Mouse (Mus musculus) CD8-positive naive resting alpha-beta T cell, adult 2 months (primary cell): ENCODE data around the gene Galntl6.

ENCODE experiments used
- DNase-seq, 2 experiments: peaks; one replicate each; pipeline ENCODE4 v3.0.0; 2022; ENCODE audit warnings: low read depth in 2 of 2, low spot score in 2 of 2

Galntl6 gene

DNA sequence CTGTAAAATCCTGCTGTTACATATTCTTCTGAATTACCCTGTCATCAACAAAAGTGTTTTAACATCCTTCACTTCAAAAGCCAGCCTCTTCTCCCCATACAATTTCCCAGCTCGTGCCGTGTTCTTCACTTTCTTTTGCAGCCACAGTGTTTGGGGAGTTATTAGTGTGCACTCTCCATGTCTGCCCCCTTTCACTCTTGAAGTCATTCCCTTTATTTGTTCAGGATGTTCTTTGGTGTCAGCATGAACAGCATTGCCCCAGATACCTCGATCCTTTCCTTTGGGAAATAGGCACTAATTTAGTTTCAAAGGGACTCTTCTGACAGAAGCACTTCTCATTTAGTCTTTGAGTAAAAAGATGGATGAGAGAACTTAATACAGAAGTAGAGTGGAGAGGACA lies 939.6 kb downstream of the Galntl6 start:
- no peak for DNase-seq

DNA sequence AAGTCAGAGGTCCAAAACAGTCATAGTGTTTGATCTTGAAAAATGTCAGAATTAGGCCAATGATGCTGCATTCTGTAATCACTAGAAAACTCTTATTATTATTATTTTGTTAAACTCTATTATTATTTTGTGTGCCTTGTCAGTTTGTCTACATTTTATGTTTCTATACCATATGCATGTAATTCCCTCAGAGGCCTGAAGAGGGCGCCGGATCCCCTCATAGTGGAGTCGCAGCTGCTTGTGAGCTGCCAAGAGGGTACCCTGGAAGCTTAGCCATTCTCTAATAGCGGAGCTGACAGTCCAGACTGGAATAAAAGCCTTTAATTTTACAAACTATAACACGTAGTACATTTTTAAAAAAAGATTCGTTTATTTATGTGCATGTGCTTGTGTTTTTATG lies 945.8 kb downstream of the Galntl6 start:
- no peak for DNase-seq

DNA sequence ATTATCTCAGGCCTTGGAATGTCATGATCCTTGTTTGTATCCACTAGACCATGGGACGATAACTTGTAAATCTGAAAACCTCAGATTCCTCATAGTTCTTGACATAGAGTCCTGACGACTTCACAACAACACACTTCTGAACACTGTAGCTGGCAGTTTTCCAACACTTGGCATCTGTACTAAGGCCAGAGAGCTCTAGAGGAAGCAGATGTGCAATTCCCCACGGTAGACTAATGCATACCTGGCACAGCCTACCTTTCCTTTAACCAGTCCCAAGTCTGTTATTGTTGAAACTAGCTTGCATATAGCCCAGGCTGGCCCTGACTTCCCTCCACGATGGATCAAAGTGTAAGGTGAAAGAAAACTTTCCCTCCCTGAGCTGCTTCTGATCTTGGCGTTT lies 946.9 kb downstream of the Galntl6 start:
- no peak for DNase-seq

DNA sequence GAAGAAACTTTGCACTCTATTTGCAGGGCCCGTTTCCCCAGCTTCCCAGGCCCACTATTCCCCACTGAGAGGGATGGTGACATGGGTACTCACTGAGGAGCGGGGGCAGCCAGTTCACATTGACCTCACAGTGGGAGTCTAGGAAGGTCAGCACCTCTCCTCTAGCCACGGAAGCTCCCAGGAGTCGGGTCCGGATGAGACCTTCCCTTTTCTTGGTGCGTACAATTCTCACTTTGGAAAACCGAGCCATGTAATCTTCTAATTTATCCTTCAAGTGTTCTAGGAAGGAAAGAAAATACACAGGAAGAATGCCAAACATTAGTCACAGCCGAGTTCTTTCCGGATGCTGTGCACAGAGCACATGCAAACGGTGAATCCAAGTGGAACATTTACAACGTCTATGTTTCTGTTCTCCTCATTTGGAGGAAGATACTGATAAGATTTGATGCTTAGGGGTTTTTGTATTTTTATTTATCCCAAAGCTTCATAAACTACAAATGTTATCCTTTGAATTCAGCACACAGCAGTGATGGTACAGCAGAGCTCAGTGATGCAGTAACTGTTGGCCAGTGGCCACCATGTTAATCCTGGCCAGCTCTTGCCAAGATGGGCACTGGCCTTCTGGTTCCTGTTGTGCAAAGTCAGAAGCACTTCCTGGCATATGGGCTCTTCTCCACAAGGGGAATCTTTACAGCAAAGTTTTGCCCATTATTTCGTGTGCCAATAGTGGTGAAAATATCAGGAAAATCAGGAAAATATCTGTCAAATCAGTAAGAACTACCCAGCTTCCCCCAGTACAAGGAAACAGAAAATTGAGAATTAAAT lies 949.9 kb downstream of the Galntl6 start:
- DNase-seq = no peak

DNA sequence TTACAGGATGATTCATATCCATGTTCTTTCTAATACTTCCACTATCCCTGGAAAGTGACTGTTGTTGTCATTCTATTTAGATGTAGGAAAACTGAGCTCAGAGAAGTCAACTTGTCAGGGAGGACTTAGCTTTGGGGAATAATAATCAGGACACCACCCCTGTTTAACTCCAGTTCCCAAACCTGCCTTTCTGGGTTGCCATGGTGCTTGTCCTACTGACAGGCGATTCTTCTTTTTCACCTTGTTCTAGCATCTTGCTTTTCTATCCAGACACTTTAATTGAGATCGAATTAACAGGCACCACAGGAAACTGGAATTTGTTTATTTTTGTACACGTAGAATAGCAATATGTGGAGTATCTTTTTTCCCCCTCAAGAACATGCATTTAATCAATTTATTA lies 953.3 kb downstream of the Galntl6 start:
- DNase-seq = no peak

- DNase-seq = no peak
These were observed 954.1 kb downstream of the Galntl6 start for GRCm38 (mm10) chr8:57958121-57958901.

GRCm38 (mm10) chr8:57955501-57955900 lies 956.9 kb downstream of the Galntl6 start:
- DNase-seq = no peak

GRCm38 (mm10) chr8:57941113-57941512 lies 971.3 kb downstream of the Galntl6 start:
- no peak for DNase-seq

DNA sequence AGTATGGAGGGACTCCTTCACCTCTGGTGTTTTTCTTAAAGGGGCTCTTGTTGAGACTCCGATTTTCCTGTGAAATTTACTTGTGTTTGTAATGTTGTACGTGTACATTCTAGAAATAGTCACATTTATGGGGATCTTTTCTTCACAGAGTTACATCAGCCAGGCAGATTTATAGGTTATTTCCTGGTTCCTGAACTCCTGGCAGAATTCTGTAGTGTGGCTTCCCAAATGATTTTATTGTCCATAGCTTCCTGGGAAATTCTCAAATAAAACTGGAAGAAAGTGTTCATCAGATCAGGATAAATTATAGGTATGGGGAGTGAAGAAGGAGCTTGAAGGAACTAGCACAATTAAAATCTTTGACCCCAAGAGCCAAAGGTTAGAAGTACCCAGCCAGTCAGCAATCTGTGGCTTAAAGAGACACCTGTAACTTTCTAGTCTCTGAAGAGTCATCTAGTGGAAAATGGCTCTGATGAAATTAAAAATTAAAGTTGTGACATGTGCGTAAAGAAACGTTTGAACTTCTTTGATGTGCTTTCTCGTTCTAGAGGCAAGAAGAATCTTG lies 972.5 kb downstream of the Galntl6 start:
- no peak for DNase-seq

DNA sequence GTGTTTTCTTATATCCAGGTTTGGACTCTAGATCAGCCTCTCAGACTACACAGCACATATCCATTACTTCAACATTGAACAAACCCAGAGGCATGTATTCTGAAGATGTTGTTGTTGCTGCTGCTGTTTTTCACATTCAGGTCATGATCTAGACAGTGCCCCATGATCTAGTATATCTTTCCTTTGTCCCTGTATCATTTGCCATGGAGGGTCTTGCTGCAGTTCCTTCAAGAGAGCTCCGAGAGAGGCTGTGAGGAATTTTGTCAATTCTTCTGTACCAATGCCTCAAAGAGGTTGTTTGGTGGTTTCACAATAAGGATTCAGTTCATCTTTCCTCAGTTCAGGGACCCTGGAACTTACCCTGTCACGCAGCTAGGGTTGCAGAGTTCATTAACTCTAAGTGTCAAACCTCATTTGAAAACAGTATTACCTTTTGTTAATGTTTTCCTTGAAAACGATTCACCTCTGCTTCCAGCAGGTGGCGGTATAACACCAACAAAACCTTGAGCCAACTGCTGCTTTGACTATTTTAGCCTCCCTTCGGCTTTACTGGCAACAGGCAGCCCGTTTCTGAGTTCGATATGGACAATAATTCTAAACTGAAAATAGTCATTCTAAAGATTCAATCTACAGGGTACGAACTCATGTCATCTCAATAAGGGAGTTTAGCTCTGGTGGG lies 973.1 kb downstream of the Galntl6 start:
- DNase-seq = no peak

DNA sequence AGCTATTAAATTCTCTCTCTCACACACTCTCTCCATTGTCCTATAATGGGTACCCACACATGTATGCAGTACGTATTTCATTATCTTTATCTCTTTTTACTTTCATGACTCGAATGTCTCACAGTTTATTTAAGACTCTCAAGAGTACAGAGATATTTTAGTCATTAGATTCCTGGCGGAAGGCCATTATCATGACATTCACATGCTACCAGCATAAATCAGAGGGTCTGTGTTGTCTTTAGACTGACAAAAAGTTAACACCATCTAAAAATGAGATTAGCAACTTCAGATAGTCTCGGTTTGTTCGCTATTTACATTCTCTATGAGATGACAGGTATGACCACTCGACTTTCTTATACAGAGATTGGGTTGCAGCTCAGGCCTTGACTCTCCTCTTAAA lies 985.4 kb downstream of the Galntl6 start:
- DNase-seq = no peak

DNA sequence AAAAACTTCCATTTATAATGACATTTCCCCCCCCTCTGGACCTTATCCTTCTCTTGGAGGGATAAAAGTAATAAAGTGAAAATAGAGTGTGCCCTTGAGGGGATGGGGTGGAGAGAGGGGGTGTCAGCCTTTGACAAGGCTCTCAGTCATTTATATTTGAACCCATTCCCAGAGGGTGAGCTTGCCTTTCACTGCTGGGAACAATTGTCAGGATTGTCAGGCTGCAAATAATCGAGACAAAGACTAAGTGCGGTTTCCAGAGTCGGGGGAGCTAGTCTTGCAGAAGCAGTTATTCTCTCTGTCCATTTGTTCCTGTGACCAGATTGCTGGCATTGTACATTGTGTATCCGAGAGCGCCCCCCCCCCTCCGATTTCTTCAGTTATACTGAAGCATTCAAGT lies 988.9 kb downstream of the Galntl6 start:
- DNase-seq = no peak

GRCm38 (mm10) chr8:57923130-57923529 lies 989.3 kb downstream of the Galntl6 start:
- DNase-seq = no peak

- DNase-seq = no peak
These were observed 990.0 kb downstream of the Galntl6 start for GRCm38 (mm10) chr8:57922214-57923070.

DNA sequence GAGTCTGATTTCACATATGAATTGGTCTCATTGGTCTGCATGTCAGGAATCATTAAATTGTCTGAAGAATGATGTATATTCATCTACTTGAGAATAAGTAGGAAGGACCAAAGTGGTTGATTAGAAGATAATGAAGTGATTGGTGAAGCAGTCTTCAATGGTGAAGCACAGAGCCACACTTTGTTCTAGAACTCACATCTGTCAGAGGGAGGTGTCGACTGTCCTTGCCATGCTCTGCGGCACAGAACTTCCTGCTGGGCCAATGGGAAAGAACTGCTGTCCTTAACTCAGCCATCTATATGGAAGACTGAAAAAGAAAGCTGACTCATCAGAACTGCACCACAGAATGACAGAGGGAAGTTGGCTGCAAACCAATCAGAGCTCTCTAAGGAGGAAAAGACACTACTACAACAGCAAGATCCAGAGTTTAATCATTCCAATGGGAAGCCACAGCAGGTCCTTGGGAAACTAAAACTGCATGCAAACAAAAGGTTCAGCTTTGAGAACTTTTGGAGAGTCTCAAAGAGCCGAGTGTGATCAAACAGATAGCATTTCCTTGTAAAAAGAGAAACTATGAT lies 992.0 kb downstream of the Galntl6 start:
- no peak for DNase-seq

DNA sequence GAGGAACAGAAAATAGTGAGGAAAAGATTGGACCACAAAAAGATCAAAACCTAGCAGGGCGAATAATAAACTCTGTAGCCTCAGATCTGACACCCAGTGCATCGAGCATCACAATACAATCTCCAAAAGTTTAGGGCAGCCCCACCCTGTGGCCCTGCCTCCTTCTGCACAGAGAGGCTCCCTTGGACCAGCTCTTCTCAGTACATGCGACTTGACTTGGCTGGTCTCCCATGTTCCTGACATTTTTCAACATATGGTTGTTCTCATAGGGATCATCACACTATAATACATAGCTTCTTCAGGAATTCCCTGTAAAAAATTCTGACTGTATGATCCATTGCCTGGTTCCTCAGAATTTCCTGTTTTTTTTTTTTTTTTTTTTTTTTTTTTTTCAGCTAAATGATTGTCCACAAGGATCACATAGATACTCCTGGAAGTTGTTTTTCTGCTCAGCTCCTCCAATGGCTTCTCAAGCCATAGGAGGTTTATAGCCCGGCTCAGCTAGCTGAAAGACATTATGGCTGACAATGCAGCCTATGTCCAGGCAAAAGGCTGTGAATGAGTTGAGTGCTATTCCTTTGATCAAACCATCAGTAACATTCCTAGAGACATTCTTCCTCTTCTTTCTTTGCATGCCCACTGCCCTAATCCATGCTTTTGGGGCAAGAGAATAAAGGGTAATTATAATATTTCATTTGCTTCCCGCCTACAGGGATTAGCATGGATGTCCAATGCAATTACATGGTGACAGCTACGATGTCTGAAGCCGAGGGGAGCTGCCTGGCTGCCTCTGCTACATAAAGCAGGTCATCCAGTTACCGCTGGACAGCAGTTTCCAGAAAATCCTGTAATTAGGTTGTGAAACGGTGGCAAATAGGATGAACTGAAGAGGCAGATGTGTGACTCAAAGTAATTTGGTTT lies 993.5 kb downstream of the Galntl6 start:
- DNase-seq = no peak

- DNase-seq = no peak
These were observed 1019.1 kb downstream of the Galntl6 start for GRCm38 (mm10) chr8:57893360-57893759.

DNA sequence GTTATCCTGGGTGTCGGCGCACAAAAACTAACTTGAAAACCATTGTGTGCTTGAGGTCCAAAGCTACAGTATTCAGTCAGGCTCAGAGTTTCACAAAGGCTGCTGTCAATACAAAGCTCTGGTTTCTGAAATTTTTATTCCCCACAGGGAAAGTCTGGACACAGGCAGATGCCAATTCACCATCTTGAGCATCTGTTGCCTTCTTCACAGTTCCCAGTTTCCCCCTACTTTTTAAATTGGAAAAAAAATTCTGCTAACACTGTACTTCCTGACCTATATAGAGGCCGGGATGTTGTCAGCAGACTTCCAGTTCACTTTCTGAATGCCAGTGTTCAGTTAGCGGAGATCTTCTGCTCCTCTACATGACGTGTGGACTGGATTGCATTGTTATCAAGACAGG lies 1020.3 kb downstream of the Galntl6 start:
- no peak for DNase-seq

DNA sequence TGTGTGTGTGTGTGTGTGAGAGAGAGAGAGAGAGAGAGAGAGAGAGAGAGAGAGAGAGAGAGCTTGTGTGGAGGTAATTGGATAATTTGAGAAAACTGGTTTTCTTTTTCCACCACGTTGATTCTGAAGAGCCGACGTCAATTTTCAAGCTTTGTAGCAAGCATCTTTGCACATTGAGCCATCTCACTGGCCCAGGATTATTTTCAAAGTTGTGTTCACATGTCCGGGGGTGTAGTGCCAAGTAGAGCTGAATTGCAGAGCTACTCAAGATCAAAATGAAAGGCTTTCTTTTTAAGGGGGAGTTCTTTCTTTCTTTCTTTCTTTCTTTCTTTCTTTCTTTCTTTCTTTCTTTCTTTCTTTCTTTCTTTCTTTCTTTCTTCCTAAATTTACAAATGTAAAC lies 1022.3 kb downstream of the Galntl6 start:
- no peak for DNase-seq
